Mouse (Mus musculus): Measurements from ENCODE around the gene Nup54.

Gene Nup54

GRCm38 (mm10) chr5:92435025-92435584, at the start of gene Nup54:
Nup54 (minus strand) TSS chr5:92435219.
- peak; percentile 98 for DNase-seq

GRCm38 (mm10) chr5:92472863-92473262, 37.8 kb upstream of the Nup54 start:
- no peak for DNase-seq

GRCm38 (mm10) chr5:92471531-92471930, 36.5 kb upstream of the Nup54 start:
- DNase-seq, result no peak

- DNase-seq, result peak; percentile 57
Measured at GRCm38 (mm10) chr5:92469201-92470130, 34.4 kb upstream of the Nup54 start.

GRCm38 (mm10) chr5:92468234-92468633, 33.2 kb upstream of the Nup54 start:
- DNase-seq, result no peak

GRCm38 (mm10) chr5:92467102-92467766, 32.2 kb upstream of the Nup54 start:
- no peak for DNase-seq

GRCm38 (mm10) chr5:92465511-92465910, 30.5 kb upstream of the Nup54 start:
- DNase-seq, result no peak

GRCm38 (mm10) chr5:92461321-92461720, 26.3 kb upstream of the Nup54 start:
- peak; percentile 43 for DNase-seq

- DNase-seq, result no peak
Measured at GRCm38 (mm10) chr5:92458726-92459125, 23.7 kb upstream of the Nup54 start.

- DNase-seq, result no peak
Measured at GRCm38 (mm10) chr5:92457410-92457809, 22.4 kb upstream of the Nup54 start.

GRCm38 (mm10) chr5:92452876-92453275, 17.9 kb upstream of the Nup54 start:
- no peak for DNase-seq

- no peak for DNase-seq
Measured at GRCm38 (mm10) chr5:92446736-92447135, 11.7 kb upstream of the Nup54 start.

- DNase-seq, result no peak
Measured at GRCm38 (mm10) chr5:92445016-92445415, 10.0 kb upstream of the Nup54 start.

GRCm38 (mm10) chr5:92442914-92443313, 7.9 kb upstream of the Nup54 start:
- no peak for DNase-seq

GRCm38 (mm10) chr5:92441494-92441893, 6.5 kb upstream of the Nup54 start:
- no peak for DNase-seq

GRCm38 (mm10) chr5:92438540-92438939, 3.5 kb upstream of the Nup54 start:
- no peak for DNase-seq

GRCm38 (mm10) chr5:92434571-92434985, 441 bp downstream of the Nup54 start:
- DNase-seq, result no peak

GRCm38 (mm10) chr5:92434070-92434469, 949 bp downstream of the Nup54 start:
- DNase-seq, result peak; percentile 24

- DNase-seq, result no peak
Measured at GRCm38 (mm10) chr5:92431611-92432010, 3.4 kb downstream of the Nup54 start.

GRCm38 (mm10) chr5:92430723-92431122, 4.3 kb downstream of the Nup54 start:
- DNase-seq, result no peak

GRCm38 (mm10) chr5:92424126-92424525, 10.9 kb downstream of the Nup54 start:
- DNase-seq, result no peak

- DNase-seq, result no peak
Measured at GRCm38 (mm10) chr5:92413982-92414375, 21.0 kb downstream of the Nup54 start.

- no peak for DNase-seq
Measured at GRCm38 (mm10) chr5:92413271-92413981, 21.6 kb downstream of the Nup54 start.
